Mouse (Mus musculus): ENCODE data around the gene 4930447C04Rik. TPM values are rescaled to one million over a fixed set of nuclear protein-coding genes. Genes with fewer than 3 reads are reported as not detected.

4930447C04Rik gene
- total RNA-seq, 2 experiments from 2014 or later: 2.9 to 3.9 TPM

GRCm38 (mm10) chr12:72843555-72843954 lies 97.0 kb downstream of the 4930447C04Rik start:
- DNase-seq (ENCODE audit: low spot score in 2 of 2): no peak

- DNase-seq (ENCODE audit: low spot score in 2 of 2): no peak
Observed at GRCm38 (mm10) chr12:72843135-72843534, 97.4 kb downstream of the 4930447C04Rik start.

- no peak for DNase-seq (ENCODE audit: low spot score in 2 of 2)
Observed at GRCm38 (mm10) chr12:72841500-72841899, 99.1 kb downstream of the 4930447C04Rik start.

GRCm38 (mm10) chr12:72837302-72837701 lies 103.3 kb downstream of the 4930447C04Rik start:
- DNase-seq (ENCODE audit: low spot score in 2 of 2): no peak

GRCm38 (mm10) chr12:72835518-72836015 lies 105.0 kb downstream of the 4930447C04Rik start:
- no peak for DNase-seq (ENCODE audit: low spot score in 2 of 2)

- no peak for DNase-seq (ENCODE audit: low spot score in 2 of 2)
Observed at GRCm38 (mm10) chr12:72834773-72835517, 105.6 kb downstream of the 4930447C04Rik start.

GRCm38 (mm10) chr12:72831711-72832432 lies 108.7 kb downstream of the 4930447C04Rik start:
- peak in 1 of 2 experiments; percentile 21 for DNase-seq (ENCODE audit: low spot score in 2 of 2)

Other genes with a start within 250 kb of the 4930447C04Rik start
- gene Ppm1a, start 183.3 kb downstream of the 4930447C04Rik start, total RNA-seq (2021): 100 to 1,000 TPM; 220 to 234 TPM
- gene Six6, start 882 bp downstream of the 4930447C04Rik start, total RNA-seq (2021): not detected
- 10 to 100 TPM; 51.0 to 60.8 TPM for gene Six1, start 113.1 kb upstream of the 4930447C04Rik start, total RNA-seq (2021)
- 10 to 100 TPM; 10.9 to 11.3 TPM for gene Six4, start 172.7 kb upstream of the 4930447C04Rik start, total RNA-seq (2021)
- gene Mnat1, start 182.9 kb upstream of the 4930447C04Rik start, total RNA-seq (2021): 10 to 100 TPM; 35.7 to 36.0 TPM

Measured in gastrocnemius, postnatal 4 days (tissue).